Mouse (Mus musculus) C2C12 (cell line): ENCODE data around the gene Dll3.

Source experiments
- CTCF ChIP-seq: IDR thresholded peaks from one replicate; pipeline ENCODE4 v1.5.1; 2011; ENCODE audit not compliant: control insufficient read depth, insufficient read depth, insufficient read length
- FOSL1 ChIP-seq: IDR thresholded peaks from one replicate; pipeline ENCODE4 v1.8.0; 2011; ENCODE audit warnings: mild to moderate bottlenecking, low read length; ENCODE audit not compliant: poor library complexity, insufficient read depth, severe bottlenecking
- MAX ChIP-seq: IDR thresholded peaks from one replicate; pipeline ENCODE4 v1.6.1; 2011; ENCODE audit warnings: mild to moderate bottlenecking, control low read depth
- MYOD1 ChIP-seq: IDR thresholded peaks from one replicate; pipeline ENCODE4 v1.6.1; 2011; ENCODE audit warnings: low read depth; ENCODE audit not compliant: control insufficient read depth, insufficient read length
- MYOG ChIP-seq: IDR thresholded peaks from one replicate; pipeline ENCODE4 v1.6.1; 2011; ENCODE audit not compliant: control insufficient read depth, insufficient read length; ENCODE audit errors: extremely low read depth
- USF1 ChIP-seq: IDR thresholded peaks from one replicate; pipeline ENCODE4 v1.6.1; 2011; ENCODE audit warnings: low read depth, mild to moderate bottlenecking, control low read depth, moderate library complexity

DNA sequence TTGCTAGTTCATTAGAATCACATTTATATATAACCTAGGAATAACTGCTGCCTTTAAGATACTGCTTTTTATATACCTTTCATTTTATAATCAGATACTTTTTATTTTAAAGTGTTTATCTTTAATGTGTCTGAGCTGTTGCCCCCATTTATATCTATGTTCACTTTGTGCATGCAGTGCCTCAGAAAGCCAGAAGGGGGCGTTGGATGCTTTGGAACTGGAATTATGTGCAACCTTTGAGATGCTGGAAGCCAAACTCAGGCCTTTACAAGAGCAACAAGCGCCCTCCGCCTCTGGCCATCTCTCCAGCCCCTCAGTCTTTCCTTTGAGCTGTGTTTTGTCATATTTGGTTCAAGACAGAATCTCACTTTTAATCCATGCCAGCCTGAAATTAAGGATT lies 30.3 kb downstream of the Dll3 start:
- TF ChIP-seq CTCF = no peak
- no peak for TF ChIP-seq USF1
- TF ChIP-seq MAX = no peak
- TF ChIP-seq MYOG = no peak
- no peak for TF ChIP-seq FOSL1
- TF ChIP-seq MYOD1 = no peak
